Mouse (Mus musculus): Measurements from ENCODE around the gene Iqschfp.

The Iqschfp gene

DNA sequence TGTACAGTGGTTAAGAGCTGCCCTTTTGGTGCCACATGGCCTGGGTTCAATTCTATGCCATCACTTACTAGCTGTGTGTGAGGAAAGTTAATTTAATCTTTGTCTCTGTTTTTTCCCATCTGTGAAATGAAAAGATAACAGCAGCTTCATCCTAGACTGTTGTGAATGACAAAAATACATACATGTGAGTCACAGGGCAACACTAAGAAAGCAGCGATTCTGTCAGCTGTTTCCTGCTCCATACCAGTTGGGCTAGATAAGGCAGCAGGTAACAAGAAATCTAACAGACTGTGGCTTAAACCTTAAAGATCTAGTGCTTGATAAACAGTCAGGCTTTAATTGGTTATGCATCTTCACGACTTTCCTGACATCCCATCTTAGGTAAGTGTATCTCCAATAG is 297.1 kb downstream of the Iqschfp start:
- ATAC-seq (ENCODE audit: insufficient number of reproducible peaks, low FRiP score, low TSS enrichment) = no peak

DNA sequence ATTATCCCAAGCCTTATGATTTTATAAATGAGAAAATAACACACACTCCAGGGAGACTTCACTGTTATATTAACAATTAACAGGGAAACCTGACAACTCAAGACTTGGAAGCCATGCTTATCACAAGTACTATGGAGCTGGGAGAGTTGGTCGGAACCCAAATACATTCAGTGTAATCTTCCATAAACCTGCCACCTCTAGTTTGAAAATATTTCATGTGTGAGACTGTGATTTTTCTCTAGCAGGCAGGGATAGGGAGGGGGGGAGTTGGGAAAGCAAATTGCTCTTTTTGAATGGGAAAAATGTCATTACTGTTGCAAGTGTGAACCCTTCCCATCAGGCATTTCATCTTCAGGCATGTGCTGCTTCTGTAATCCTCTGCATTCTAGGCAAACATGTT is 304.9 kb downstream of the Iqschfp start:
- ATAC-seq (ENCODE audit: insufficient number of reproducible peaks, low FRiP score, low TSS enrichment) = no peak

DNA sequence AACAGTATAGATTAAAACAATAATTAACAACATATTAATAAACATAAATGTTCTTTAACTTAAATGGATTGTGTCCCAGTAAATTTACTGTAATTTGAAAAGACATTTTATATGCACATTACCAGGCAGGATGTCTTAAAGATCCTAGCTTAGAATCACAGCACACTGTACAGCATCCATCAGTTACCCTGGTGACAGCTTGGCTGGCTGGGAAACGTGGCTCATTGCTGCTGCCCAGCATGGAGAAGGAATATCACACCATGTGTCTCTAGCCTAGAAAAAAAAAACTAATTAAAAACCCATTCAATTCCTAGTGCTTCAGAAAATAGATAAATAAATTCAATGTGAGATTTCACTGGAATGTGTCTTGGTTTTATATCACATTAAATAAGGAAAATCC is 309.2 kb downstream of the Iqschfp start:
- ATAC-seq (ENCODE audit: insufficient number of reproducible peaks, low FRiP score, low TSS enrichment) = no peak

DNA sequence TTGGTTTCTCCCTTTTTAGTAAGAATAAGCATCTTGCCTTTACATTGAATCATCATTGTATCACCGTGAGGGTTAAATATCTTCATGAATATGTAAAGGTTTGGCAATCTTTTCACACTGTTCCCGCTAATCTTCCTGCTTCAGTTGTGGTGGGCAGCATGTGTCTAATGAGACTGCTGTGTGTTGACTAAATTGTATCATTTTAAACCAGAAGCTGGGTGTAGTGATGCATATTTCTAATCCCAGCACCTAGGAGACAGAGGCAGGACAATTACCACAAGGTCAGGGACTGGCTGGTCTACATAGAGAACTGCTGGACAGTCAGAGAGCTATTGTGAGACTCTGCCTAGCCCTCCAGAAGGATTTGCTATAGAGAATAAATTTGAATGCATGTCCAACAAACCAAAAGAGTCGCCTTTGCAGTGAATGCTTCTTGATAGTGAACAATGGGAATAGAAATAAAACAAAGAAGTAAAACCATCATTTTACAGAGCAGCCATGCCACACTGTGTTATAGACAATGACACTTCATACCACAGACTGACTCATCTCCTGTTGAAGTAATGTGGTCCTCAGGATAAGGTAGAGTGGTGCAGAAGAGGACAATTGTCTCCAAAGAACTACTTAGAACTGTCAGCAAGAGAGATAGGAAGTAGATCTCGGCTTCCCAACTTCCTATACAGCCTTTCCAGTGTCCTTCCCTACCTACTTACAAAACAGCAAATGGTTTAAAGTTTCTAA is 310.3 kb downstream of the Iqschfp start:
- ATAC-seq (ENCODE audit: insufficient number of reproducible peaks, low FRiP score, low TSS enrichment) = no peak

DNA sequence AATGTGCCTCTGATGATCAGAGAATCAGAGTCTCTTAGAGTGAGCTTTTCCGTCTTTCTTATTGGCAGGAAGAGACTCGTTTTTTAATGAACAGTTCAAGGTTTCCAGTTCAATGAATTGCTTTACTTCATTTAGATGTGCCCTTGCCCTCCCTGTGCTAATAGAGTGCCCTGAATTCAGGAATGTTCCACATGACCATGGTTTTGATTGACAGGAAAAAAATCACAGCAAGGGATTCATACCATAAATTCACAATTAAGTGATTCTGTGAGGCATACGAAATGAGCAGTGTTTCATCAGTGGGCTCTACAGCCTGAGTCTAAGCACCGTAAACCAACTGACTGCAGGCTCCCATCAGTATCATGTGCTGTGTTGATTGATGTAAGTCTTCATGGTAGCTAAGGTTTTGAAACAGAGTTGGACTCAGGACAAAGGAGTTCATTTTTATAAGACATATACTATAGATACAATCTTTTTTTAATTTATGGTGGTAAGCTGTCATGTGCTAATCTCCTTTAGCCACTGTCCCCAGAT is 312.0 kb downstream of the Iqschfp start:
- no peak for ATAC-seq (ENCODE audit: insufficient number of reproducible peaks, low FRiP score, low TSS enrichment)

DNA sequence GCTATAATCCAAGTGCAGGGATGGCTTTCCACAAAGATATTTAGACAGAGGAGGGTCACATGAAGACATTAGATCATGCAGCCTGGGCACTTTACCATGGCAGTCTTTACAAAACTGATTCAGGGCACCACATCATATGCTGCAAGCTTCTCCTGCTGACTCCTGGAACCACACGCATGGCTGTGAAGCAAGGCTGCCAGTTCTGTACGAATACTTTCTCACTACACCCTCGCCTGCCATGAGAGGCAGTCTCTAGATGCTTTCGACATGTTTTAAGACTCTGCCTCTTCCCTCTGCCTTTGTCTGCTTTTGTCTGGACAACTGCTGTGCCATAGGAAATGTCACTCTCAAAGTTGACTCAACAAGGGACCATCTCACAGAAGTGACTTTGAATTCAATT is 318.4 kb downstream of the Iqschfp start:
- ATAC-seq (ENCODE audit: insufficient number of reproducible peaks, low FRiP score, low TSS enrichment) = no peak

DNA sequence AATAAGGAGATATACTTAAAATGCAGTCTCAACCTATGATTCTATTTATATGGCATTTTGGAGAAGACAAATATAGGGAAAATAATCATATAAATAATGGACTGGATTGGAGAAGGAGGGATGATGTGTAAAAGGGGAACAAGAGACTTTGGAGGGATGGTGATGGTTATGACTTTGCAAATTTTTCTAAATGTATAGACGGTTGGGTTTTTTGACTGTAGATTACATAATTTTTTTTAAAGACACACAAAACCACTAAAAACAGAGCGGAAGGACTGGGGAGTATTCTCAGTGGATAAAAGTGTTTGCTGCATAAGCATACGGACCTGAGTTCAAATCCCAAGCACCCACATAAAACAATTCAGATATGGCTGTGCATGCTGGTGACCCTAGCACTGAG is 329.4 kb downstream of the Iqschfp start:
- no peak for ATAC-seq (ENCODE audit: insufficient number of reproducible peaks, low FRiP score, low TSS enrichment)

DNA sequence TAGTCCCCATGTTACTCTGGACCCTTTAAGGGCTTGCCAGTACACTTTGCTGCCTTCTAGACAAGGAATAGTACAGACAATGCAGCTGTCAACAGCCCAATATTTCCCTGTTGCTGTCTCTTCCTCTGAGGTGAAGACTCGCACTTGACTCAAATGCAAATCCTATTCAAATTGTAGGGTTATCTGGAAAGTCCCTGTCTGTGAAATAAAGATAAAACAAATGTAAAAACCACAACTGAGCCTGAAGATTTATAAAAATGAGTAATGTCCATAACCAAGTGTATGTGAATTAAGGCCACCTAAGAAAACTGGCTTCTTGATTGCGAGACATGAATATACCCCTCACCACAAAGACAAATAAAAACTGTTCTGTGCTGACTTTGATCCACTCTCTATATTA is 347.9 kb downstream of the Iqschfp start:
- no peak for ATAC-seq (ENCODE audit: insufficient number of reproducible peaks, low FRiP score, low TSS enrichment)

DNA sequence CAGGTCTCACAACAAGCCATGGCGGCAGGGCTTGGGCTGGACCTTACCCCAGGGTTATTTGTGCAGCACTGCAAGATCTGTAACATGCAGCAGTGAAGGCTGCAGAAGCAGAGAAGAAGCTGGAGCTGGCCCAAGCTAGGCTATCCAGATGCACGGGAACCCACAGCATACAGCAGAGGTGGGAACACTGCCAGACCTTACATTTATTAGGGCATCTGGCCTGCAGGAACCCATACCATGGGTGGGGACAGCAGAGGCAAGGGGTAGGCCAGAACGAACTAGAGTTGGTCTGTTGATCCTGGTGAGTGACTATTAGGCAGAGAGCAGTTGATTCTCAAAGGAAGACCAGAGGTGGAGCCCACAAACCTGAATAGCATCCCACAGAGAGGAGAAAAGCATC is 351.2 kb downstream of the Iqschfp start:
- no peak for ATAC-seq (ENCODE audit: insufficient number of reproducible peaks, low FRiP score, low TSS enrichment)

DNA sequence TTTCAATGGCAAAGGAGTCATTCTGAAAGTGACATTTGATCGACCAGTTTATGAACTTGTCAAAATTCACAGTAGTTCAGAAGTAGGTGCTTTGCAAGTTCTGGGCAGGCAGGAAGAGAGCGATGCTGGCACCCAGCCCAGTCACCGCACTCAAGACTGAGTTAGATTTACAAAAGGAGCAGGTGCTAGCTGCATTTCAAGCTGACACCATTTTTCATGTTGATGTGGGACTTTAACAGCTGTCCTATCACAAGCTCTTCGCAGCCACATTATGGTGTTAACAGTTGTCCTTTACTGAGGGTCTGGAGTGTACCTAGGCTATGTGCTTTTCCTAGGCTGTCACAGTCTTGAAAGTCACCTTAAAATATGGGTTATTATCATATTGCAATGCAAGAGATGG is 354.1 kb downstream of the Iqschfp start:
- ATAC-seq (ENCODE audit: insufficient number of reproducible peaks, low FRiP score, low TSS enrichment) = no peak

DNA sequence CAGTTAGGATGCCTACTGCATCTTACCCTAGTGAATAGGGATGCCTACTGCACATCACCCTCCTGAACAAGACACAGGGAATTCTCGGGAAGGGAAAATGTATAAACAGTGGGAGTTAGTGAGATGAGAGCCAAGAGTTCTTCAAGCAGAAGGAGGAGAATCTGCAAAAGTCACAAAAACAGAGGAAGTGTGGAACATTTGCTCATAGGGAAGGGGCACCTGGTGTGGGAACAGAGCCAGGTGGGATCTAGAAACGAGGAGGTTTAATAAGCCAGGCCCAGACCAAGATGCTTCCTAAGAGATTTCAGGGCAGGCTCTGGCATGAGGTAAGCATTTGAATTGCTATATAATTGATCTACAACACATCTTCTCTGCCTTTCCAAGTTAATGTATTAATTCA is 358.6 kb downstream of the Iqschfp start:
- ATAC-seq (ENCODE audit: insufficient number of reproducible peaks, low FRiP score, low TSS enrichment) = no peak

DNA sequence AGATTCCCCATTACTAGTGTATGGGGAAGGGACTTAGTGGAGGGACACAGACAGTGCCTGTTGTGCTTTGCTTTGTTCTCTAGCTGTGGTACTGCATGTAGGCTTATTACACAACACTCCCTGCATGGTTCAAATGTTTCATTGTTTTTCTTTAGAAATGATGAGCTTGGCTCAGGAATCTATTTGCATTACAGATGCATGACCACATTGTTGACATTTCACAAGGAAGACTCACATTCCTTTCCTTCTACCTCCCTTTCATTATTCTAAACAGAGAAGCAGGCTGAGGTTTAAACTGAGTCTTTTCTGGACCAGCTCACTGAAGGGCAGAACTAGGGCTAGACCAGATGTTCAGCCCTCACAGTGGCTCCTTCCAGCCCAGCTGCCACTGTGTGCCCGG is 360.3 kb downstream of the Iqschfp start:
- ATAC-seq (ENCODE audit: insufficient number of reproducible peaks, low FRiP score, low TSS enrichment) = no peak

DNA sequence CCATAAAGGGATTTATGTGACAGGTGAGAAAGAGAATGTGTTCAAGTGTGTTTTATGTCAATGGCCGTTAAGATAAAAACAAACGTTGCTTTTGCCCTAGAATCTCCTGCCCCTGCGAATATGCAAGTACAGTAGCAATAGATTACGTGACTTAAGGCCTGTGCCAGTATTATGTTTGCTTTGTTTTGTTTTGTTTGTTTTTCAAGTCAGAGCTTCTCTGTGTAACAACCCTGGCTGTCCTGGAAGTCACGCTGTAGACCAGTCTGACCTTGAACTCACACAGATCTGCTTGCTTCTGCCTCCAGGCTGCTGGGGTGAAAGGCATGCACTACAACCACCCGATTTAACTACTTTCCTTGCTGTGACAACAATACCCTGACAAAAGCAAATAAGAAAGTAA is 370.3 kb downstream of the Iqschfp start:
- no peak for ATAC-seq (ENCODE audit: insufficient number of reproducible peaks, low FRiP score, low TSS enrichment)

DNA sequence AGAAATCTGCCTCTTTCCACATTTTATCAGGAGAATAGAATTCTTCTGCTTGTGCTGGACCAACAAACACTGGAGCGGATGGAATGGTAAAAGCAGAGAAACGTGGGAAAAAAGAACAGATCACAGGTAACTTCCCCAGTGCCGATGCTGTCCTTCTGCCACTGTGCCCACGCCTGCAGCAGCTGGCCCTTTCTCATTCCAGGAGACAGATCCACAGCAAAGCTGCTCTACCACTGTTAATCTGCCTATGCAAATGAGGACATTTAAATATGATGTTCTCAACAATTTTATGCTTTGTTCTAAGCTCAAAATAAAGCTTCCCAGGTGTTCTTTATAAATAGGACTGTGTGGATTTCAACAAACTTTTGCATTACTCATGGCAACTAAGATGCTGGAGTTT is 375.9 kb downstream of the Iqschfp start:
- ATAC-seq (ENCODE audit: insufficient number of reproducible peaks, low FRiP score, low TSS enrichment) = no peak

DNA sequence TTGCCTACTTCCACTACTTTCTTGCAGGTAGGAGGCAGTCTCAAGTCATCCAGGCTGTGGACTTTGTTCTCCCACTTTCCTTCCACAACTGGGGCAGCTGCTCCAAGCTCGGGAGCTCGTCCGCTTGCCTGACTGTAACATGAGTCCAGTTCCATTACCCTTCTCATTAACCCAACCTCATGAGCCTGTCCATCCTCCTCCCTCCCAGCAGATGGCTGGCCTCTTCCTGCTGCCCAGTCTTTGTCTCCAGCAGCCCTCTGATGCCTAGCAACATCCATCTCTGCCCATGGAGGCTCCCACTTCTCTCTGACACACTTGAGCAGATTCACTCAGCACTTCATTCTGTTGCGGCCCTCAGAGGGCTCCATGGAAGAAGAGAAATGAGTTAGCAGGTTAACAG is 377.2 kb downstream of the Iqschfp start:
- no peak for ATAC-seq (ENCODE audit: insufficient number of reproducible peaks, low FRiP score, low TSS enrichment)

DNA sequence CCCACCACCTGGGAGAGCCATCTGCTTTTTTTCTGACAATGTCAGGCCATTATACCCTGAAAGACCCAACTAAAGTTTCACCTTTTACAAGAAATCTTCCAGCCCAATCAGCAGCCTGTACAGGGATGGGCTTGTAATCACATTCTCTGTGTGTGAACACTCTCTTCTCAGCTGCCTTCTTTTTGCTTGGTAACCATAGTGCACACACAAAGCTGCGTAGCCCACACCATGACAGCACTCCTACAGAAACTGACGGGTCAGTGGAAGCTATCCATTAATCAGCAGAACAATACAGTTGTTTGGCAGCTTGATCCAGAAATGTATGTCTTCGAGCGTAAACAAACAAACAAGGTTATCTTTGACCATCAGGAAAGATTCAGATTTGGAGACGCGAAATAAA is 378.2 kb downstream of the Iqschfp start:
- ATAC-seq (ENCODE audit: insufficient number of reproducible peaks, low FRiP score, low TSS enrichment) = no peak

DNA sequence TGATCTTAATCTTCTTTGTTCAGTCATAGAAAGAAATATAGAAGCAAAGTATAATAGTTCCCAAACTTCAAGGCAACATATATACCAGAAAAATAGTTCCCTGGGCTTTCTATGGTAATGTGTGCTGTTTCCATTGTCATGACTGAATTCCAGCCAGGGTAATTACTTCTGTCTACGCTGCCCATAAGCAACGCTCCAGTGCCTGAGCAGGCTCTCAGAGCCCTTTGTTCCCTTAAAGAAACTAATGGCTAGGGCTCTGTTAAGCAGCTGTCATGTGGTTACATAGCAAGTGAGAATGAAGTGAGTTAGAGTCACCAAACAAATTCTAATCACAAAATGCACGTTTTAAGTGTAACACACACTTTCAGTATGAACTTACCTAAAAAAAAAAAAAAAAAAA is 379.4 kb downstream of the Iqschfp start:
- ATAC-seq (ENCODE audit: insufficient number of reproducible peaks, low FRiP score, low TSS enrichment) = no peak

DNA sequence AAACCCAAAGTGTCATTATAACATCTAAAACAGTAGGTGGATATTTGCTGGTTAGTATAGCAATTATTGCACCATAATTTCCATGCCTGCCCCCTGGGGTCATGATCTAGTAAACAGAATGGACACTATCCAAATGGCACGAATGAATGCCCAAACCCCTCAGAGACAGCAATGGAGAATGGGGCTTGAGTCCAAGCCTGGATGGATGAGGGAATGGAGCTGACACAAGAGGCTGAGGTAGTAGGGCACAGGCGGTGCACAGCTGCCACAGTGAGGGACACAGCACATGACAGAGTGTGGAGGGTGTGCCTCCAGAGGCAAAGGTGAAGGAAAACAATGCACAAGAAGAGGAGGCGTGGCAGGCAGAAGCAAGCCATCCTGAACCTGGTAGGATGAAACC is 379.8 kb downstream of the Iqschfp start:
- no peak for ATAC-seq (ENCODE audit: insufficient number of reproducible peaks, low FRiP score, low TSS enrichment)

DNA sequence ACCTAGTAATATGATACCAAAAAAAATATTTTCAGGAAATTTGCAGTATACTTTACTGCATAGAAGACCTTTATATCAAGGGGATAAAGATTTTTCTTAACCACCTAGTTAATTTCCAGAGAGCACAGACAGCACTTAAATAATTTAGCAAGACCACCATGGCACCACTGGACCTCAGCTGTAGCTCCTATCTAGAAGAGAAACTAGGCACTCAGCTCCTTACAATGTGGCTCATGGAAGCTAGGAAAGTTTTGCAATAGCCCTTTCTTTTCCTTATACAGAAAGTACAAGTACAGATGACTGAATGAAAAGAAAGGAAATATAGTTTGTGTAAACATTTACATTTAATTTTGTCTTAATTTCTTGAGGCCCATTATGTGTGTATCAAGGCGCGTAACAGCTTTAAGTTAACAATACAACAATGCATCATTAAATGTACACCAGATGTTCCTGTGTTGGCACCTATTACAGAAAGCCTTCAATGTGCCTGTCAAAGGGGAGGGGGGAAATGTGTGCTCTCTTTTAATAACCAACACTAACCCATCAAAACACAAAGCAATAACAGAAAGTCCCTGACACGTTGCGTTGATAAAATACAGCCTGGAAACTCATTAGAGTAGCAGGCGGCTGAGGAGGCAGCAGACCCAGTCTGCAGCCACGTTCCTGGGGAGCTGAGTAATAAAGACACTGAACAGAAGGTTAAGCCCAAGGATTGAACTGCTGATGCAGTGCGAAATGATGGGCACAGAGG is 391.0 kb downstream of the Iqschfp start:
- no peak for ATAC-seq (ENCODE audit: insufficient number of reproducible peaks, low FRiP score, low TSS enrichment)

DNA sequence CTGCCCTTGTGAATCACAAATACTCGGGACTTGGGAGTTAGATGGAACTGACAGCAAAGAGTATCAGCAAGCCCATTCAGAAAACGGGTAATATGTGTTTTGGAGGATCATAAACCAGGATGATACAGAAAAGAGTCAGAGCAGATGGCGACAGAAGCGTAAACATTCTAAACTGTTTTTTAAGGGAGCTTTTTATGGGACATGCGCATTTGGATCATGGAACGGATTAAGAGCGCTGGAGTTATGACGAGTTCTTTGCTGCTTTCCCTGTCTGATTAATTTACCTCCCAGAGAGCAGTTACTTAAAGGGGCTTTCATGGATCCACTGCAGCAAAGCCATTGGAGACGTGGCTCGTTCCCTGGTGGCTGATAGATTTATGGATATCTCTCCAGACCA is 391.6 kb downstream of the Iqschfp start:
- ATAC-seq (ENCODE audit: insufficient number of reproducible peaks, low FRiP score, low TSS enrichment) = no peak

DNA sequence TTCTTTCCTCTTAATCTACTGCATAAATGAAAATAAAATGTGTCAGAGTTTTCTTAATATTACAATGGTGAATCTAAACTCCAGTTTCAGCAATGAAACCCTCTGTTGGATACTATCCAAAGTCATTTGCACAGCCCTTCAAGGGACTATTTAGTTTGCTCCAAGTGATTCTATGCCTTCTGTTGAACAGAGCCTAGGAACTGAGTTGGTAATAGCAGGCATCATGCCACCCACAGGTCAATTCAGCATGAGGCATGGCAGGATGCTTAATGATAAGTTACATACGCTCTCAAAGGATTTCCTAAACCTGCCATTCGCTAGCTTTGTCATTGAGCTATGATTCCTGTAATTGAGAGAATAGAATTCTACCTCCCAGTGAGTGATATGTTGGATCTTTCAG is 392.5 kb downstream of the Iqschfp start:
- ATAC-seq (ENCODE audit: insufficient number of reproducible peaks, low FRiP score, low TSS enrichment) = no peak

DNA sequence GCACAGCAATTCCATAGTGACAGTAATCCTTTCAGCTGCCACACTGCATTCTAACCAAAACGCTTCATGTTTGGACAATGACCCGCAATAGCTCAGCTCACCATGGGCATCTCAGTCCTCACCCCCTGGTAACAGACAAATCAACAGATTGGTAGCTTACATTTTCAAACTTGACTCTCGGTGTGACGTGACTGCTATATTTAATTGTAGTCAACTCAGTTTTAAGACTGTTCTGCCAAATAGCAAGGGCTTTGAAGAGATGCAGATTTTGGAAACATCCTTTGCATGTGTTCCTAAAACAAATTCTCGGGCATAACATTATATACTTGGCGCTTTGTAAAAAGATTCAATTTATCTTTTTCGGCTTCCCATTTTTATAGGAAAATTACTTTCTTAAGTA is 404.7 kb downstream of the Iqschfp start:
- no peak for ATAC-seq (ENCODE audit: insufficient number of reproducible peaks, low FRiP score, low TSS enrichment)
